Mouse (Mus musculus) thymus, postnatal 10 days (tissue): ENCODE results near the gene Nop56.

Experiments
- DNase-seq, 2 experiments: peaks; one replicate each; pipeline ENCODE4 v3.0.0; 2021; ENCODE audit warnings: low spot score in 2 of 2

Nop56 gene

DNA sequence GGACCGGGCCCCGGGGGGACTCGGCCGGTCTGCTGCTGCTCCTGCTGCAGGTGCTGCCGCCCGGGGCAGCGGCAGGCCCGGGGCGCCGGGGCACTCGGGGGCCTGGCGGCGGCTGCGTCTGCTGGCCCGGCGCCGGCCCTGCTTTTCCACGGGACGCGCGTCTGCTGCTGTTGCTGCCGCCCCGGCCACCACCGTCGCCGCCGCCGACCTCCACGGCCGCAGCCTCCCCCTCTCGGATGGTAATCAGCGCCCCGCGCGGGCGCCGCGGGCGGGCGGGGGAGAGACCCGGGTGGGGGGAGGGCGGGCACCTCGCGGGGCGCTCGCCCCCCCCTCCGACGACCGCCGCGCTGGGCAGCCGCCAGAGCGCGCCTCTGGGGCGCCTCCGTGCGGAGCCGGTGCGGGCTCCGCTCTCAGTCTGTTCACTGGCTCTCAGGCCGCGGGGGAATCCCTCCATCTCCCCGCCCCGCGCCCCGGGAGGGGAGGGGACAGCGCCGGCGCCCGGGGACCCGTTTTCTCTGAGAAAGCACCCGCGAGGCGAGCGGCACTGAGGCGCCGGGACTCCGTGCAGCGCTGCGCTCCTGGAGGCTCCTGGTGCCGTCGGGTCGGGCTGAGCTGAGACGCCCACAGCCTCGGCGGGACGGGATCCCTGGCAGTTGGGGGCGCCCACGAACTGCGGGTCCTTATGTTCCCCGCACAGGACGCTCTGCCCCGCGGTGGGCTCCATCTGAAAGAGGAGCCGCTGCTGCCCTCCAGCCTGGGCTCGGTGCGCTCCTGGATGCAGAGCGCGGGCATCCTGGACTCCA, 21.3 kb downstream of the Nop56 start:
- DNase-seq: peak; percentile 15 to 20

DNA sequence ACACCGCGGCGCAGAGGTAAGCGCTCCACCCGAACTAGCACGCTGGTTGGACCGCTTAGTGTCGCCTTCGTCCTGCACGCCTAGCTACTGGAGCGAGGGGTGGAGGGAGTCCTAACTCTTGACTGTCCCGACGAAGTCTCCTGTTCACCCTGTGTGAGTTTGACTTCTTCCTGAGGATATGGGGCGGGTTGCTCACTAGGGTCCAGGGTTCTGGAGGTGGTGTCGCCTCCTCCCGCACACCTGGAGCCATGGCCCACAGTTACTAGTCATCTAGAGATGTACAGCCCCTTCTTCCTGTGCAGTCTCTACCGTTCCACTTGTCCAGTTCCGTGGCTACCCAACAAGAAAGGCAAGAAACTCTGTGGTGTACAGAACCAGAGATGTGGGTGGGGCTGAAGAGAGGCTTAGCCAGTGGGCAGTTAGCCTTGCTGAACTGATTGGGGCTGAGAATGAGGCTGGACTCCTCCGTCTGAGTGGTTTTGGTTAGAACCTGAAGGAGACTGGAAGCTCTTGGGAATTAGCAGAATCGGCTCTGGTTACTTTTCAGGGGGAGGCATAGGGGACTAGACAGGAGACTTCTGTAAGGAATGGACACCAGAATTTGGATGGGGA, 22.0 kb downstream of the Nop56 start:
- DNase-seq: no peak

- no peak for DNase-seq
Observed at GRCm38 (mm10) chr2:130297580-130297979, 23.4 kb downstream of the Nop56 start.

DNA sequence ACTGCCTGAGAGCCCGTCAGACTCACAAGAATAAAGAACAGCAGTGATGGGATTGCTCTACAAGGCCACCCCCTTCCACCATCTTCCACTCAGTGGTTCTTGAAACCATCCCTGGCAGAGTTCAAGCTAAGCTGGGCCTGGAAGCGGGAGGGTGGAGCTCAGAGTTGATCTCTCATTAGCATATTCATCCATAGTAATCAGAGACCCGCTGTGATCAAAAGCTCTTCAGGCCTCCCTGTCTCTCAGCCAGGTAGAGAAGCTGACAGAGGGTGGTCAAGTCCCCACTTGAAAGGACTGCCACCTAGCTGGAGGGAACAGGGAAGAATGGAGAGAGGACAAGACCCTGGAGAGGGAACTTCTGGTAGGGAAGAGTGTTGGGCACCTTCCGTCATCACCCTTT, 28.8 kb downstream of the Nop56 start:
- DNase-seq: no peak

GRCm38 (mm10) chr2:130327057-130327456, 52.8 kb downstream of the Nop56 start:
- no peak for DNase-seq
